Mouse (Mus musculus) liver, adult (tissue): ENCODE measurements around the gene Spata45.

Experiments used
- GATA4 ChIP-seq: IDR thresholded peaks from 2 replicates; pipeline ENCODE4 v1.6.1; 2014; ENCODE audit warnings: mild to moderate bottlenecking, low read length; ENCODE audit not compliant: insufficient replicate concordance

Spata45 gene

GRCm38 (mm10) chr1:191036554-191037334 lies at the start of gene Spata45:
Spata45 (plus strand) TSS chr1:191036639.
- TF ChIP-seq GATA4 = no peak

DNA sequence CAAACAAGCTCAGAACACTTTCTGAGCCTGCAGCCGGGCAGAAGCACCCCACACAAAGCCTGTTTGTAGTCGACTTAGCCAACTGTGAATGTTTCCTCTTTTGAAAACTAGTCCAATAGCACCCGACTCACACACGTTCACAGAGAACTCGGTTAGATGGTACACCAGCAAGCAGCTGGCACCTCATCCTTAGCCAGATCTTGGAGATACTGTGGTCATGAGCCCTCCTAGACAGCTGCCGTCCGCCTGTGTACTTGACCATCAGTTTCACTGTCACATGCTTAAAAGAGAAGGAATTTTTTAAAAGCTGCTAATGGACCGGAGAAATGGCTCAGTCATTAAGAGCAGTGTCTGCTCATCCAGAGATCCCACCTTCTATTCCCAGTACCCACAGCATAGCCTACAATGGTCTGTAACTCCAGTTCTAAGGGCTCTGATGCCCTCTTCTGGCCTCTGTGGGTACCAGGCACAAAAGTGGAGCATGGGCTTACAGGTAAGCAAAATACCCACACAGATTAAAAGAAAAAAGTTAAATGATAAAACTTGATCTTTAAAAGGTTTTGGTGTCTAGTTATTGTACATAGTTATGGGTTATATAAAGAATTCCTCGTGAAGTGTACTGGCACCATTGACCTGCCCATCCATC lies 46.9 kb upstream of the Spata45 start:
- no peak for TF ChIP-seq GATA4

GRCm38 (mm10) chr1:190995548-190995947 lies 40.9 kb upstream of the Spata45 start:
- TF ChIP-seq GATA4 = no peak

DNA sequence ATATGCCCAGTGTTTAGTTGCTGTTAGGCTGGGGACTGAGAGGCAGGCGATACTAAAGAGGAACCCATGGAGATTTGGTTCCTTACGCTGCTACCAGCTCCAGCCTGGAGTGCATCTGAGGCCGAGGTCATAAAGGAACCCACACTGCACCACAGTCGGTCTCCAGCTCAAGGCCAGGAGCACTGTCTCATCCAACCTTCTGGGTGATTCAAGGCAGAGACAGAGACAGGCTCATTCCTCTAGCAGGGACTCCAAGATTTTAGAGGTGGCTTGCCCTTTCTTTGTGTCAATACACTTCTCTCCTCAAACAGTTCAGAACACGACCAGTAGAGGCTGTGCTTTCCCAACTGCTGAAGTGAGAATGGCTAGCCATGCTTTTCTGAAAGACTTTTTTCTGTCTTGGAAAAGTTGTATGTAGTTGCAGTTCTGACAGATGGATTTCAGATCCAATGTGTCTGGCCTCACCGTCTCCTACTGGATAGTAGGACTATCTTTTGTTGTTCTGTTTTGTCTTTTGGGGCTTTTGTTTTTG lies 40.0 kb upstream of the Spata45 start:
- TF ChIP-seq GATA4 = no peak

GRCm38 (mm10) chr1:190998027-190998426 lies 38.4 kb upstream of the Spata45 start:
- no peak for TF ChIP-seq GATA4

GRCm38 (mm10) chr1:191000686-191001085 lies 35.8 kb upstream of the Spata45 start:
- no peak for TF ChIP-seq GATA4

DNA sequence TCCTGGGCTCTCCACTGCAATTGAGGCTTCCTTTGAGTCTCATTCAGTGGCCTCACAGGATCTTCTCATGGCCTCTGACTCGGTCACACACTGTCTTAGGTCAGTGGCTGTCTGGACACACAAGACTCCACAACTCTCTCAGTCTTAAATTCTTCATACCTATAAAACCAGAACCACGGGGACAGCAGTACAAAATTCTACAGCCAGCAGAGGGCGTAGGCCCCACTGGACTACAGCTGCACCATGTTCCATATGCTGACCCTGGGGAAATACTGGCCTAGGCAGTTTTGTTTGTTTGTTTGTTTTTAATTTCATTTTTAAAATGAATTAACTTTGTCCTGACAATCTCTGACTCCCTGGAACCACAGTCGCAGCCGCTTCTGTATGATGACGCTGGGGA lies 34.2 kb upstream of the Spata45 start:
- TF ChIP-seq GATA4 = no peak

- TF ChIP-seq GATA4 = no peak
Observed at GRCm38 (mm10) chr1:191008707-191009106, 27.7 kb upstream of the Spata45 start.

- no peak for TF ChIP-seq GATA4
Observed at GRCm38 (mm10) chr1:191014271-191014670, 22.2 kb upstream of the Spata45 start.

DNA sequence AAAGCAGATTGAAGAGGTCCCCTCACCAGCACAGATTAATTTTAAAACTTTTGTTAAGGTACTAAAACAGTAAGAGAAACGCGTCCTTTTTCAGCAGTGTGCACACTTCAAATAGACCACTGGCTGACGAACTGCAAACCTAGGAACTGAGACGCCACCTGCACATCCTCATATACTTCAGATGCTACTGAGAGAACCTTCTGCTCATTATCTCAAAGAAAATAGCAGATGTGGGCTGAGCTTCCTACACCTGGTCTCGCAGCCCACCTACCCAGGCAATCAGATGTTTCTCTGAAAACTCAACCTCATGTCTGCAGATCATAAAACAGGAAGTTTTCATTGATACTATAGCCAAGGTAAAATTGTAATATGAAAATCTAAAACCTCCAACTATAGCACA lies 16.6 kb upstream of the Spata45 start:
- TF ChIP-seq GATA4 = no peak

GRCm38 (mm10) chr1:191020217-191020924 lies 16.1 kb upstream of the Spata45 start:
- TF ChIP-seq GATA4 = no peak

DNA sequence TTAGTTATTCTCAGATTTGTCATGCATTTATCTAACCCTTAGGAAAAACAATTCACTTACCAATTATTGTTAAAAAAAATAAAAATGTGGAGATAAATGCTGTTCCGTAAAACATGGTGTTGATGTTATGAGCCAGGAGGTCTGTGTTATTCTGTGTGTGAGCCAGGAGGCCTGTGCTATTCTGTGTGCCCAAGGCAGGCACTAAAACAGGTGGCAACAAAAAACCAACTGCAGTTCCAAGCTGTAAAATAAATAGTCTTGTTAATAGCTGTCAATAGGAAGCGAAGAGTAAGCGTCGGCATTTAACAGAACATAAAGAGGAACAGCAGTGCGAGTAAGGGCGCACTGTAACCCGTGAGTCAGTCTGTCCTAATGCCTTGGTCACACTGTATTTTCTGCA lies 15.4 kb upstream of the Spata45 start:
- TF ChIP-seq GATA4 = no peak

- TF ChIP-seq GATA4 = no peak
Observed at GRCm38 (mm10) chr1:191023140-191023539, 13.3 kb upstream of the Spata45 start.

DNA sequence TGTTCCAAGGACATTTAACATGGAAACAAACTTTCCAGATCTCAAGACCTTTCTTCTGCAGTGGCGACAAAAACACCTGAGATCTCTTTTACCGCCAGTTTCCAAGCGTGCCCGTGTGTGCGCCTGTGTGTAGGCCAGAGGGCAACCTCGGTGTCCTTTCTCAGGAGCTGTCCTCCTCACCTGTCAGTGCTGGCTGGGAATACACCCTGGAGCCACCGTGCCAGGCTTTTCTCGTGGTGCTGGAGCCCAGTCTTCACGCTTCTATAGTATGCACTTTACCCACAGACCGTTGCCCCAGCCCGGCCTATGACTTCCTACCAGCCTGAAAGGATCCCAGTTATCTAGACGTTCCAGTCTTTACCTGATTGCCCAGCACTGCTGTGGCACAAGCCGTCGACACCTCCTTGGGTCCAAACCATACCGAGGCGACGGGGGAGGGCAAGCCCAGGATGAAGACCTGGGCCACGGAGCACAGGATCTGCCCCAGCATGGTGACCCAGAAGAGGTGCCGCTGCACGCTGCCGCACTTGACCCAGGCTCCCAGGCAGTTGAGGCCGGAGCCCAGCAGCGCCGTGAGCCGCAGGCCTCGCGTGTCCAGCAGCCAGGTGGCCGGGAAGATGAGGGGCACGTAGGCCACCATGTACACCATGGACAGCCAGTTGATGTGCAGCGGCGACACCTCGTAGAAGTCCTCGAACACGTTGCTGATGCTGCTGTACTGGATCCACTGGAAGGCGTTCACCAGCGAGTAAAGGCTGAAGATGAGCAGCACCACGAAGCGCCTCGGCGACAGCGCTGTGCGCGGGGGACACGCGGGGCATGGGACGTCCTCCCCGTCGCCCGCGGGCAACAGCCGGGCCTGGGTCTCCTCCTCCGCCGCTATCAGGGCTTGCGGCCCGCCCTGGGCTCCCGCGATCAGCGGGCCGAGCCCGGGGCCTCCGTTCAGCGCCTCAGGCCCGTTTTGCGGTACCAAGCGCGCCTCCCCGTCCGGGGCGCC lies 11.1 kb upstream of the Spata45 start:
- no peak for TF ChIP-seq GATA4
